13 mouse cellular contexts compared by ENCODE assay signal in the genomic region with DNA sequence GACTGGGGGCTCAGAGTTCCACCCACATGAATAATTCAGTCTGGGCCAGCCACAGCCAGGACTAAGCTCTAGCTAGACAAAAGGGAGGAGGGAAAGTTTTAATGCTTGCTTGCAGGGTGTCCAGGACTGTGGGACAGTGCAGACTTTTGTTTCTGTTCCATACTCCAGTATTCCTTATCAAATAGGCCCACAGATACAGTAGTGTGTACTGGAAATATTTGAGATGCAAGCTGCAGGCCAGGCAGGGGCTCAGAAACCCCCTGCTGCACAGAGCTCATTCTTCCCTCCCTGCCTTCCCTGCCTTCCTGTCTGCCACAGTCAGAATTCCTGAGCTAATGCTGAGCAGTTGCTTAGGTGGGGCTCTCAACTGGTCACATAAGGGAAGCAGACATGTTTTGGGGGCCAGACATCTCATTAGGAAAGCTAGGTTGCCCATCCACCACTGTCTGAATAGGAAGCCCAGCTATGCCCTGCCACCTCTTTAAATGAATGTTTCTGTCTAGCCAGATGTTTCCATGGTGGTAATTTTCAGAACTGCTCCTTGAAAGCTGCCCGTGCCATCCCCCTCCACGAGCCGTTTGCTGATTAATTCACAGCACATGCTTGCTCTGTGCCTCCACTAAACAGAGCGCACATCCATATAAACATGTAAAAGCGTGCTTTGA.
DNase-seq lines count a peak whose midpoint lies in the region; ATAC-seq lines count a peak whose summit lies in the region.
"Had no signal": no experiment of that assay in that cellular context is flagged by ENCODE, and none has a peak within 500 bp of the region (broad histone marks: within the 10 kb centered on the region; RNA-seq: fewer than 3 reads in every experiment).

No protein-coding gene starts in this region.

- DNase-seq in neural tube, embryonic 10.5 days (ENCODE audit: extremely low spot score, low spot score): no peak
- no peak for DNase-seq in left cerebral cortex, postnatal 36 days (ENCODE audit: low spot score in 2 of 2)
- DNase-seq in frontal cortex, postnatal 36 days (ENCODE audit: low spot score in 2 of 2): no peak
- no peak for DNase-seq in Muller cell, postnatal 12 days (ENCODE audit: inconsistent ontology term)
- DNase-seq in cerebellum, postnatal 14 days: no peak
- DNase-seq: gastrocnemius, postnatal 10 days; kidney, postnatal 4 days; liver; lung, postnatal 36 days had no signal

- peaks cover 20% of the 10 kb centered on the region for H3K4me1 ChIP-seq in neural tube, embryonic 13.5 days (replicated peaks)
- peaks cover 15% of the 10 kb centered on the region for H3K4me1 ChIP-seq in forebrain, embryonic 16.5 days (replicated peaks; ENCODE audit: control insufficient read depth, insufficient read depth, low read length)
- peaks cover 27% of the 10 kb centered on the region for H3K4me1 ChIP-seq in limb, embryonic 13.5 days

- WGBS in neural tube, embryonic 13.5 days: 26% methylated on average over 5 of the region's 5 CpGs
- 16% methylated on average over 5 of the region's 5 CpGs for WGBS in forebrain, embryonic 16.5 days
- 12% methylated on average over 5 of the region's 5 CpGs for WGBS in limb, embryonic 13.5 days

- H3K4me3 ChIP-seq in neural tube, embryonic 13.5 days: no peak overlapping the region
- no peak overlapping the region for H3K4me3 ChIP-seq in forebrain, embryonic 16.5 days (replicated peaks; ENCODE audit: low read length)
- H3K4me3 ChIP-seq in limb, embryonic 13.5 days: no peak overlapping the region

- peak; percentile 60; the same call in 1 of the 2 replicates for ATAC-seq in neural tube, embryonic 13.5 days (ENCODE audit: low read depth)
- peak; percentile 63; the same call in 1 of the 2 replicates for ATAC-seq in forebrain, embryonic 16.5 days
- peak; percentile 46; the same call in 1 of the 2 replicates for ATAC-seq in limb, embryonic 13.5 days (ENCODE audit: low FRiP score, low read depth)
- ATAC-seq: intestine, embryonic 16.5 days had no signal

- no peak overlapping the region; the same call in 1 of the 2 replicates for H3K9ac ChIP-seq in neural tube, embryonic 13.5 days
- peak overlapping the region; percentile 33; the same call in 1 of the 2 replicates for H3K9ac ChIP-seq in forebrain, embryonic 16.5 days (replicated peaks; ENCODE audit: low read depth, low read length)
- H3K9ac ChIP-seq in limb, embryonic 13.5 days: peak overlapping the region; percentile 35; the same call in 1 of the 2 replicates

- no peak overlapping the region for H3K4me2 ChIP-seq in neural tube, embryonic 13.5 days
- H3K4me2 ChIP-seq in forebrain, embryonic 16.5 days (ENCODE audit: low read length): no peak overlapping the region
- H3K4me2 ChIP-seq in limb, embryonic 13.5 days (replicated peaks): 0 out of 2 replicates have a peak overlapping the region, but pooled peaks have one; percentile 21

- no peaks in the 10 kb centered on the region for H3K9me3 ChIP-seq in neural tube, embryonic 13.5 days
- H3K9me3 ChIP-seq in forebrain, embryonic 16.5 days (ENCODE audit: control insufficient read depth, low read length): no peaks in the 10 kb centered on the region
- H3K9me3 ChIP-seq in limb, embryonic 13.5 days: no peaks in the 10 kb centered on the region

- no peaks in the 10 kb centered on the region for H3K27me3 ChIP-seq in neural tube, embryonic 13.5 days
- no peaks in the 10 kb centered on the region for H3K27me3 ChIP-seq in forebrain, embryonic 16.5 days (replicated peaks; ENCODE audit: control insufficient read depth, insufficient read depth, low read length)
- H3K27me3 ChIP-seq in limb, embryonic 13.5 days: no peaks in the 10 kb centered on the region

- peaks cover 11% of the 10 kb centered on the region for H3K36me3 ChIP-seq in neural tube, embryonic 13.5 days
- no peaks in the 10 kb centered on the region for H3K36me3 ChIP-seq in forebrain, embryonic 16.5 days (ENCODE audit: control insufficient read depth, insufficient read depth)
- peaks cover 28% of the 10 kb centered on the region for H3K36me3 ChIP-seq in limb, embryonic 13.5 days

- peak overlapping the region; percentile 70 for H3K27ac ChIP-seq in neural tube, embryonic 13.5 days (replicated peaks)
- peak overlapping the region; percentile 56 for H3K27ac ChIP-seq in forebrain, embryonic 16.5 days (ENCODE audit: low read length)
- H3K27ac ChIP-seq in limb, embryonic 13.5 days: peak overlapping the region; percentile 72

- intact Hi-C loops in left cerebral cortex, postnatal 36 days (cut with DNase I): no loop called here
